Mouse (Mus musculus) myocyte (in vitro differentiated cells): Measurements from ENCODE around the gene Mrpl54.

Source experiments
- E2F4 ChIP-seq: IDR thresholded peaks from one replicate; pipeline ENCODE4 v1.6.1; 2011; ENCODE audit warnings: mild to moderate bottlenecking, control low read depth, moderate library complexity; ENCODE audit not compliant: insufficient read depth
- MAX ChIP-seq: IDR thresholded peaks from one replicate; pipeline ENCODE4 v1.6.1; 2011; ENCODE audit warnings: low read depth, mild to moderate bottlenecking, control low read depth
- MYOD1 ChIP-seq, 3 experiments: IDR thresholded peaks; one replicate each; pipeline ENCODE4 v1.6.1; 2011; ENCODE audit warnings: control low read depth in 2 of 3, low read depth in 2 of 3, mild to moderate bottlenecking in 2 of 3, moderate library complexity in 1 of 3; ENCODE audit not compliant: insufficient read length in 2 of 3, control insufficient read depth in 1 of 3
- POLR2A ChIP-seq: IDR thresholded peaks from one replicate; pipeline ENCODE4 v1.6.1; 2011; ENCODE audit warnings: low read depth, mild to moderate bottlenecking, control low read depth, moderate library complexity; ENCODE audit not compliant: insufficient read length
- POLR2AphosphoS2 ChIP-seq: IDR thresholded peaks from one replicate; pipeline ENCODE4 v1.6.1; 2011; ENCODE audit warnings: low read depth, control low read depth; ENCODE audit not compliant: insufficient read length
- TCF12 ChIP-seq: IDR thresholded peaks from one replicate; pipeline ENCODE4 v1.6.1; 2011; ENCODE audit warnings: mild to moderate bottlenecking, control low read depth; ENCODE audit not compliant: poor library complexity, insufficient read depth, severe bottlenecking
- TCF3 ChIP-seq: IDR thresholded peaks from one replicate; pipeline ENCODE4 v1.6.1; 2011; ENCODE audit warnings: low read depth, control low read depth; ENCODE audit not compliant: insufficient read length
- USF1 ChIP-seq: IDR thresholded peaks from one replicate; pipeline ENCODE4 v1.6.1; 2011; ENCODE audit warnings: low read depth, mild to moderate bottlenecking, control low read depth, moderate library complexity

DNA sequence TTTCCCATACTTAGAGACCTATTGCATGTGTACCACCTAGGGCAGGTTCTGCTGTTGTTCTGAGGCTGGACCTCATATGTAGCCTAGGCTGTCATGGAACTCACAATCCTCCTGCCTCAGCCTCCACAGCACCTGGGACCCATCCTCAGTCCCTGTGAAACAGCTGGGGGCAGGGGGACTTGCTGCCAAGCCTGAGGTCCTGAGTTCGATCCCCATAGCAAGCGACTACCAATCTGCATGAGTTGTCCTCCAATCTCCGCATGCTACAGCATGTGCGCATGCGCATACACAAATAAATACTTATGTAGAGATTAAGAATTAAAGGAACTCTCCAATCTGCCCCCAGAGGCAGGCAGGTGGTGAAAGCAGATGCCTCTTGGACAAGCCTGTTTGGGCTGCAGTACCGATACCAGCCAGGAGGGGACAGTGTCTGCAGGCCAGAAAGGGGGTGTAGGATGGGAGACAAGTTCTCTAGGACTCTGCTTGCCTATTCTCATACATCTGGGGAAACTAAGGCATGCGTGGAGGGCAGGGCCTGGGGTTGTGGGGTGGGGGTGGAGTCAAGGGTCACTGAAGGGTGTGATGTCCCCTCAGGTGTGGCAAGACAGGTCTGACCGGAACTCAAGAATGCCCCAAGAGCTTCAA is 20.9 kb upstream of the Mrpl54 start:
- TF ChIP-seq POLR2A (no peak), POLR2AphosphoS2 (no peak), TCF3 (no peak), MAX (no peak), E2F4 (no peak), USF1 (no peak), MYOD1 (IDR thresholded peaks at IDR 0.05; ENCODE audit: control insufficient read depth in 1 of 3, insufficient read length in 2 of 3, low read depth in 2 of 3) (no peak), TCF12 (no peak)
